Mouse (Mus musculus): ENCODE results near the gene Zfp455.
"Not testable (repeated sequence)": the region's sequence is repeated elsewhere in the genome, so short reads cannot be mapped to it uniquely, and the experiment has no call there.

Zfp455 gene

GRCm38 (mm10) chr13:67194340-67194894 lies at the start of gene Zfp455:
Gene Zfp455 (plus strand): TSS chr13:67194506.
- peak; percentile 81 for DNase-seq (ENCODE audit: low read depth, low spot score)

- DNase-seq (ENCODE audit: low read depth, low spot score), result not testable (repeated sequence)
Observed at GRCm38 (mm10) chr13:67166122-67166521, 28.2 kb upstream of the Zfp455 start.

GRCm38 (mm10) chr13:67172991-67173722 lies 21.1 kb upstream of the Zfp455 start, which contains the start of gene Rsl1:
Gene Rsl1 (plus strand): TSS chr13:67173182.
- peak; percentile 83 for DNase-seq (ENCODE audit: low read depth, low spot score)

- no peak for DNase-seq (ENCODE audit: low read depth, low spot score)
Observed at GRCm38 (mm10) chr13:67173723-67174055, 20.6 kb upstream of the Zfp455 start.

GRCm38 (mm10) chr13:67201656-67202055 lies 7.3 kb downstream of the Zfp455 start:
- DNase-seq (ENCODE audit: low read depth, low spot score), result no peak

GRCm38 (mm10) chr13:67214015-67214607 lies 19.8 kb downstream of the Zfp455 start:
- DNase-seq (ENCODE audit: low read depth, low spot score), result peak; percentile 19

All from ZHBTc4 (cell line).